Mouse (Mus musculus) cerebellum, adult 2 months (tissue): ENCODE measurements at regions not wholly inside any gene's neighbourhood (a gene's known extent, or its start where the extent isn't known, plus 50 kb on each side); places are given as distances from the start of the nearest gene placed in this dataset.

Experiments
- DNase-seq, 2 experiments: peaks; one replicate each; pipeline ENCODE4 v3.0.0; 2021
- H3K27ac ChIP-seq: fragments of 200-500 bp; 2 replicates; pipeline ENCODE4 v1.5.1; 2012; ENCODE audit warnings: low read length, control low read depth, inconsistent platforms; ENCODE audit not compliant: insufficient read depth
- H3K27me3 ChIP-seq: fragments of 200-500 bp; 2 replicates; pipeline ENCODE4 v1.6.1; 2012; ENCODE audit warnings: inconsistent platforms, mild to moderate bottlenecking, low read length, moderate library complexity; ENCODE audit not compliant: control insufficient read depth, insufficient read depth
- H3K4me1 ChIP-seq: fragments of 200-500 bp; 2 replicates; pipeline ENCODE4 v1.6.1; 2011; ENCODE audit warnings: low read length; ENCODE audit not compliant: control insufficient read depth, insufficient read depth
- H3K4me3 ChIP-seq: fragments of 200-500 bp; replicated peaks from 2 replicates; pipeline ENCODE3; 2011; ENCODE audit warnings: mild to moderate bottlenecking, low read depth, low read length, control low read depth; ENCODE audit not compliant: insufficient read depth
- CTCF ChIP-seq: fragments of 200-500 bp; IDR thresholded peaks from 2 replicates; pipeline ENCODE4 v1.5.1; 2011; ENCODE audit warnings: low read depth, mild to moderate bottlenecking, control low read depth, low read length, moderate library complexity, borderline replicate concordance; ENCODE audit not compliant: insufficient read depth
- POLR2A ChIP-seq: fragments of 200-500 bp; IDR thresholded peaks from 2 replicates; pipeline ENCODE4 v1.6.1; 2011; ENCODE audit warnings: low read length, control low read depth, borderline replicate concordance; ENCODE audit not compliant: insufficient read depth
- WGBS: fragments of 180-500 bp; shearing (Covaris S2); methylation state at CpG from one replicate; pipeline ENCODE4 v1.1.7; 2018; 5-methylcytosine and 5-hydroxymethylcytosine counted together

DNA sequence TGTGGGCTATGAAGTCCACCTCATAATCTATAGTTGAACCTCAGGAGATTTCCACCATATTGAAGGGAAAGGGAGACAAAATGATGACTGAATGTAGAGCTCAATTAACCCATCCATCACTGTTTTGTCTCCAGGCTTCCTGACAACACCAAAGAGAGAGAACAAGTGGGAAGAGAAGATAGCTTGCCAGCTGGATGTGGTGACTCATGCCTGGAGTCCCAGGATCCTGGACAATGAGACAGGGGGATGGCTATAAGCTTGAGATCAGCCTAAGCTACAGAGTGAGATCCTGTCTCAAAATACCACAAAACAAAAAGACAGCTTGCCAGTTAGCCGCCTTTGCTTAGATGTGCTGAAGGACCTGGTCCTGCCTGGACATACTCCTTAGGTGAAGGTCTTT lies 144.4 kb downstream of the 4930564D02Rik start:
- no peaks in the 10 kb centered on the region for H3K27me3 ChIP-seq
- H3K4me1 ChIP-seq, result no peaks in the 10 kb centered on the region
- H3K4me3 ChIP-seq, result no peak overlapping the region
- DNase-seq, result no peak
- no peak overlapping the region for H3K27ac ChIP-seq
- TF ChIP-seq POLR2A (no peak), CTCF (no peak)
- WGBS, result 93% methylated on average over 1 of the region's 1 CpGs

DNA sequence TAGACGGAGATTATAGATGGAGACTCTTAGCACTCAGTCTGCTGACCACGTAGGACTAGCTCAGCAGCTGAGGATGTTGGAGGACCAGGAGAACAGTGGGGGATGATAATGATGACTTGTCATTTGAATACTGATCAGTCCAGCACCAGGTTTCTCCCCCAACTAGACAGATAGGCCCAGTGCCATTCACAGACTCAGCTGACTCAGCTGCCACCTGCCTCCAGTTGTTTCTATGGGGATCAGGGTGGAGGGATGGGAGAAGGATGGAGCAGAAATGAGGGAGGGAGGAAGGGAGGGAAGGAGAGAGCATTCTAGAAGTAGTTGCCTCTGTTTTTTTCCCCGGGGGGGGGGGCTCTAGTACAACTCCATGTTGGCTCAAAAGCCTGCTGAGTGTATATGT lies 145.1 kb downstream of the 4930564D02Rik start:
- Histone ChIP-seq H3K27ac (no peak overlapping the region), H3K4me1 (no peaks in the 10 kb centered on the region), H3K4me3 (no peak overlapping the region), H3K27me3 (no peaks in the 10 kb centered on the region)
- WGBS, result 64% methylated on average over 3 of the region's 3 CpGs
- TF ChIP-seq POLR2A (no peak), CTCF (no peak)
- DNase-seq, result no peak

DNA sequence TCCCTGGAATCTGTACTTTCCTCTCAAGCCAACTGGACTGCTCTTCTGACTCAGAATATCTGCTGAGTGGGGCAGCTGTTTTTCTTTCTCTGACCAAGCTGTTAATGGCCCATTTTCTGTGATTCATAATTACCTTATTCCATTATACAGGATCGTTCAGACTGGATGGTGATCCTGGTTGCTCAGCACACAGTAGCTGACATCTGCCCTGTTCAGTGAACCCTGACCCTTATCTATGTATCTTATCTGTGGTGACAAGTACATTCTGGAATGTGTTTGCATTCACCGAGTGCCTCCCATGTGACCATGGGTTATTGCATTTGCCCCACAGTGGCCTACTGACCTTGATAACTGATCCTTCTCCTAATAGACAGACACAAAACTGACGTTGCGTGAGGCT lies 148.2 kb downstream of the 4930564D02Rik start:
- WGBS, result 71% methylated on average over 4 of the region's 4 CpGs
- no peak overlapping the region for H3K27ac ChIP-seq
- no peak overlapping the region for H3K4me3 ChIP-seq
- H3K4me1 ChIP-seq, result no peaks in the 10 kb centered on the region
- DNase-seq, result no peak
- no peaks in the 10 kb centered on the region for H3K27me3 ChIP-seq
- no peak for TF ChIP-seq POLR2A
- no peak for TF ChIP-seq CTCF

DNA sequence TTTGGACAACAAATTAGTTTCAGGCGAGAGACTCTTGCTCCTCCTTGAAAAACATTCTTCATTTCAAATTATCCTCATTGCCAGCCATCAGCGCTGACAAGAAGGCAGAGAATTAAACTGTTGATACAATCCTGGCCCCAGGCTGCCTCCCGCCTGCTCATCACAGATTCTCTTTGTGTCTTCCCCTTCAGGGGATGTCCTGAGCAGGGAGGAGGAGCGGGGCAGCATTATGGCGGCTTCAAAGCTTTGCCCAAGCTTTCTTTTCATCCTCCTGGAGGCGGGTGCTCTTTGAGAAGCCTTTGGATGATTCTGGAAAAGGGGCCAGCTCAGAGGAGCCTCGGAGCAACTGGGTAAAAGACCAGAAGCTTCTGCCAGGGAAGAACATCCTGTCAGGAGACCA lies 149.1 kb downstream of the 4930564D02Rik start:
- Histone ChIP-seq H3K4me3 (no peak overlapping the region), H3K27me3 (no peaks in the 10 kb centered on the region), H3K4me1 (no peaks in the 10 kb centered on the region), H3K27ac (no peak overlapping the region)
- DNase-seq, result no peak
- WGBS, result 27% methylated on average over 7 of the region's 7 CpGs
- no peak for TF ChIP-seq CTCF
- TF ChIP-seq POLR2A, result no peak

GRCm38 (mm10) chr3:105219630-105220029 lies 153.0 kb downstream of the 4930564D02Rik start:
- TF ChIP-seq CTCF, result no peak
- no peak for TF ChIP-seq POLR2A
- Histone ChIP-seq H3K27ac (no peak overlapping the region), H3K27me3 (no peaks in the 10 kb centered on the region), H3K4me1 (no peaks in the 10 kb centered on the region), H3K4me3 (no peak overlapping the region)
- 83% methylated on average over 3 of the region's 3 CpGs for WGBS
- no peak for DNase-seq

GRCm38 (mm10) chr3:105220641-105221040 lies 154.0 kb downstream of the 4930564D02Rik start:
- DNase-seq, result peak in 1 of 2 experiments; percentile 13
- 38% methylated on average over 1 of the region's 1 CpGs for WGBS
- H3K4me1 ChIP-seq, result no peaks in the 10 kb centered on the region
- H3K27ac ChIP-seq, result no peak overlapping the region
- TF ChIP-seq POLR2A (no peak), CTCF (no peak)
- H3K27me3 ChIP-seq, result no peaks in the 10 kb centered on the region
- H3K4me3 ChIP-seq, result no peak overlapping the region

- H3K27me3 ChIP-seq, result no peaks in the 10 kb centered on the region
- H3K4me1 ChIP-seq, result no peaks in the 10 kb centered on the region
- H3K27ac ChIP-seq, result no peak overlapping the region
- no peak overlapping the region for H3K4me3 ChIP-seq
- TF ChIP-seq CTCF (no peak), POLR2A (no peak)
- no peak for DNase-seq
- WGBS, result 60% methylated on average over 3 of the region's 3 CpGs
Measured at GRCm38 (mm10) chr3:105222925-105223324, 156.3 kb downstream of the 4930564D02Rik start.

DNA sequence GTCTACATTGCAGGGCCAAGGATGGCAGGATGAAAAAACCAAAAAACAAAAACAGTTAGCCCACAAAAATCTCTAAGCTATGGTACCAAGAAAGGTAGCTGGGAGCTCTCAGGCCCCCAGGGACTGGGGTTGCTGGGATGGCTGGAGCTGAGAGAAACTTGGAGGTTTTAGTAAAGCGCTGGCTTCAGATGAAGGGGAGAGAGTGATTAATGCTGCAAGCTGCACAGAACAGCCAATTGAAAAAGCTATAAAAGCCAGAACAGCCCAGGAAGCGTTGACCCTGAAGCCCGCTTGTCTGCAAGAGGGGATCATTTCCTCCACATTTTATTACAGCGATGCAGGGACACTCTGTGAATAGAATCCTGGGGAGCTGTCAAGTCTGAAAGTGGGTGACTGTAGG lies 157.0 kb downstream of the 4930564D02Rik start:
- TF ChIP-seq CTCF, result no peak
- TF ChIP-seq POLR2A, result no peak
- DNase-seq, result no peak
- Histone ChIP-seq H3K4me1 (no peaks in the 10 kb centered on the region), H3K27me3 (no peaks in the 10 kb centered on the region), H3K4me3 (no peak overlapping the region), H3K27ac (no peak overlapping the region)
- WGBS, result 77% methylated on average over 4 of the region's 4 CpGs

DNA sequence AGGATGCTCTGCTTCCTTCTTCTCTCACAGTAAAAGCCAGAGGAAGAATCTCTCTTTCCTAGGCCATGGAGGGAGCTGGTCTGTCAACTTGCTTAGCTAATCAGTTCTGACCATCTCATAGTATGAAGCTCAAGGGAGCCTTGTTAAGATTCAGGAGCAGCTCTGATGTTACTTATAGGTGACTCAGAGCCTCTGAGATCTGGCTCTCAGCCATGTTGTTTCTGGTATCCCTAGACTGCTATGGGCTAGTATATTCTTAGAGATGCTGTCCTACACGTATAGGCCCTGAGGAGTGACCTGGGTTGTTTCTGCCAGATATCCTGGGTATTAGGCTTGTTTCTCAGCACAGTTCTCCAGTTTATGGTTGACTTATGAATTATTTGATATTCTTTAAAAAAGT lies 160.9 kb downstream of the 4930564D02Rik start:
- 71% methylated on average over 1 of the region's 1 CpGs for WGBS
- DNase-seq, result no peak
- H3K27ac ChIP-seq, result no peak overlapping the region

More for the DNA sequence above, 160.9 kb downstream of the 4930564D02Rik start:
- H3K4me3 ChIP-seq, result no peak overlapping the region
- TF ChIP-seq CTCF (no peak), POLR2A (no peak)
- H3K27me3 ChIP-seq, result no peaks in the 10 kb centered on the region
- no peaks in the 10 kb centered on the region for H3K4me1 ChIP-seq
